Mouse (Mus musculus) frontal cortex, adult 2 months (tissue): ENCODE measurements at regions not wholly inside any gene's neighbourhood (a gene's known extent, or its start where the extent isn't known, plus 50 kb on each side); places are given as distances from the start of the nearest gene placed in this dataset.
A peak's percentile ranks its signal among the peaks of the same experiment; 100 is the strongest.

Source experiments
- DNase-seq, 2 experiments: peaks; one replicate each; pipeline ENCODE4 v3.0.0; 2022; ENCODE audit warnings: low spot score in 1 of 2; ENCODE audit errors: extremely low spot score in 1 of 2

DNA sequence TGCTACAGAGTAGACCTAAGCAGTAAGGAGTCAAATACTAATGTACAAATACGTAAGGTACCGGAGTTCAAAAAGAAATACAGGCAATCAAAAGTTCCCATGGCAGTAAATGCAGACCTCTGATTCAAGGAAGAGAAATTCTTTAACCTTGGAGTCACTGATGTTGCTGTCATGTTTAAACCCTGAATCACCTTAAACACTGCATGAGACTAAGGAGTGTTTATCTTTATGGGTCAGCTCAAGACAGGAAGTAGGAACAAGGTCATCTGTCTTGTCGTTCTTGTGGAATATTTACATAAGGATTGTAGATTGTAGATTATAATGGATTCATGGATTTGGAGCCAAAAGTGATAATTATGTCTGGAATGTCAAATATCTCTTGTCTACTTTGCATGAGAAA lies 1708.7 kb upstream of the Slc10a2 start:
- no peak for DNase-seq

DNA sequence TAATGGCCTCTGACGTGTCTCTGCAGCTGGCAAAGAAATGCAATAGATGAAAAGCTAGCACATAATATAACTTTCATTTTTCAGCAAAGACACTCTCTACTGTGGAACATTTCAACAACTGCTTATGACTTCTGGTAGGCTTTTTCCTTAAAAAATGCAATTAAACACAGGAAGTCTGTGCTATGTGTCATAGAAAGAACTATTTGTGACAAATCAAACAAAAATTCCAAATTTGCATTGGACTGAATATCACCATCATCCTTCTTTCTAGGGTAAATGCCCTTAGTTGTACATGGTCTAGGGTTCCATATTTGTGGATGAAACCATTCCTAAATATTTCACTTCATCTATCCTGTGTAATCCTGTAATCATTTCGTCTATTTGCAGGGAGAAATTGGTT lies 1702.0 kb upstream of the Slc10a2 start:
- DNase-seq, result no peak

GRCm38 (mm10) chr8:6803199-6803598 lies 1698.0 kb upstream of the Slc10a2 start:
- DNase-seq, result no peak

GRCm38 (mm10) chr8:6801076-6801475 lies 1695.9 kb upstream of the Slc10a2 start:
- no peak for DNase-seq

- DNase-seq, result no peak
Observed at GRCm38 (mm10) chr8:6789096-6789495, 1683.9 kb upstream of the Slc10a2 start.

- no peak for DNase-seq
Observed at GRCm38 (mm10) chr8:6780983-6781382, 1675.8 kb upstream of the Slc10a2 start.

- DNase-seq, result no peak
Observed at GRCm38 (mm10) chr8:6775103-6775502, 1670.0 kb upstream of the Slc10a2 start.

DNA sequence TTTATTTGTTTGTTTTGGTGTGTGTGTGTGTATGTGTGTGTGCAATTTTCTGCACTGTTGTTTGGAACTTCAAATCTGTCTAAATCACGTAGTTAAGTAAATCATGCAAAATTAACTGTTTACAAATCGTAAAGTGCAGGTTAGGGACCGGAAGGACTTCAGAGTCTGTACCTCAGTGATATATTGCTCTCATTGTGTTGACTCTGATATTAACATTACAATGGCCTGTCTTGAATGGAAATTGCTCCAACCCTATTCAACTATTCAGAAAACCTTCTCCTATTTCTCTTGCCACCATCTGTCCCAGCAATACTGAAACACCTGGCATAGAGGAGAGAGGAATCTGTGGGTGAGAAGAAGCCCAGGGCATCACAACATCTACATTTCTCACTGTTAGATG lies 1624.4 kb upstream of the Slc10a2 start:
- no peak for DNase-seq

DNA sequence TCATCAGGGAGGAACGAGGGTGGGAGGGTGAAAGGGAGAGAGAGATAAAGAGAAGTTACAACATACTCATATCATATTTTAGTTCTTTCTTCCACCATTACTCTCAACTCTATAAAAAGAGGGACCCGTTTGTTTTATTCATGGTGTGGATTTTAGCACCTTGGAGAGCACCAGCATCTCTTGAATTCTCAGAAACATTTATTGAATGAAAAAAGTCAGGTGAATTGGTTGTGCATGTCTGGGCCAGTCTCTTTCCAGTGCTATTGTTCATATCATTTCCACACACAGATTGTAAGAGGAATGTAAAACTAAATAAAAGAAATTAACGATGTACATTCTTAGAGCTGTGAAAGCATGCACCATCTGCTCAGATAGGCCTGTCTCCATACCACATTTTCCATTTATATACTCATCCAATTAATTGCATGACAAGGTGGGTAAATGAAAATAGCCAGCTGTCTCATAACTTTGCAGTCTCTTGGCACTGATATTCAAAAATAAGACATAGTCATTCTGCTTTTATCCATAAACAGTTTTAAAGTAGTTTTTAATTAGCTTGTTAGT lies 1603.8 kb upstream of the Slc10a2 start:
- DNase-seq, result peak; percentile 1 to 20

DNA sequence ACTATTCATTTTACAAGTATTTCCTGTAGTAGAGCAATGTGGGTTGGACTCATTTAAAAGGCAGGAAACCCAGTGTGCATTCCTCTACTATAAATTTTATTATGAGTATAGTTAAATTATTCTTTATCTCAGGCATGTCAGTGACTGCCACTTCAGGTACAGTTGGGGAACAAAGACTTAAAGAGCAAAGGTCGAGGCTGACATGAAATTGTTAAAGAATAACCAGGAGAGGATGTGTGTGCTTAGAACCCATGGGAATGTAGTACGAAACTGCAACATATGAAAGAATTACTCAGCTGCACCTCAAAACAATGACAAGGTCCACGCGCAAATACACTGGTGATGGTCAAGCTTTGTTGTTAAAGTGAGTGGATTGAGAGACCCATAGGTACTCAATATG lies 1583.4 kb upstream of the Slc10a2 start:
- no peak for DNase-seq

DNA sequence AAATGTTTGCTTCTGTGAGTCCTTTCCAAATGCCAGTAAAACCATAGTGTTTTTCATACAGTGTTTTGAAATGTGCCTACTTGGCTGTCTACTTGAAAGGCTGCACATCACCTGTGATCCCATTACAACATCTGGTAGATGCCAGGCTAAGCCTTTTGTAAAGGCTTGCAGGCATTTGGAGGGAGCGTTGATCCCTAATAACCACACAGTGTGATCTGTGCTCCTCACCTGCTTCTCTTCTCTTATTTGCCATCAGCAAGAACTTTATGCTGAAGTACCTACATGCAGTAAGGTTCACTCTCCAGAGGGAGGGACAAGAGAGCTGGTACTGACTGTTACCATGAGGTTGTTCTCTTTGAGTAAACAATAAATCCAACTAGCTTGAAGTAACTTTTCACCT lies 1553.7 kb upstream of the Slc10a2 start:
- DNase-seq, result no peak

- no peak for DNase-seq
Observed at GRCm38 (mm10) chr8:6657451-6657990, 1552.4 kb upstream of the Slc10a2 start.

DNA sequence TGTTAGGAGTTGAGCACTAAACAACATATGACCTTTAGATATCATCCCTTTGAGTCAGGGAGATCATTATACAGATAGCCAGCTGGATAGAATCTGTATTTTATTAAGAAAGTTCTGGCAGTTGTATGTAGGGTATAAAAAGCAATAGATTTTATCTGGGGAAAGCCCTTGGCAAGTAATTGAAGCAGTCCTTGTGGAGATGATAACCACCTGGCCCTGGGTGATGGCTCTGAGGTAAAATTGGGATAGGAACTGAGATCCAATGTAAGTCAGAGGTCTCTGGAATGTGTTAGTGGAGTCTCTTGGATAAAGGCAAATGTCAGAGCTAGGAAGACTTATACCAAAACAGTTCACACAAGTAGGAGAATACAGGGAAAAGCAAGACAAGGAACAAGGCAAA lies 1547.0 kb upstream of the Slc10a2 start:
- DNase-seq, result no peak

DNA sequence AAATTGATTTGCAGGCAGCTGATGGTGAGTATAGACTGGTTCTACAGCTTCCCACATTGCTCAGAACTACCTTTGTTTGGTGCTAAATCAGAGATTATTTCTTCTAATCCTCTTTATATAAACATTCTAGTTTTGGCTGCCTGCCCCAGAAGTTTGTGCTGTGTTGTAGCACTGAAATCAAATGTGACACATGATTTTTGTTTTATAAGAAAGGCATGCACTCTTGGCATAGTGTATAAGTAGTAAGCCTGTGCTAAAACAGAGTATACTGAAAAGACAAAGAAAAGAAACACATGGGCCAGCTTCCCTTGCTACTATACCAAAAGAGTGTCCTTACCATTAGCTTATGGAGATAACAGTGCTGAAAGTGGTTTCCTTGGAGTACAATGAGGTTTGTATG lies 1542.9 kb upstream of the Slc10a2 start:
- DNase-seq, result no peak

DNA sequence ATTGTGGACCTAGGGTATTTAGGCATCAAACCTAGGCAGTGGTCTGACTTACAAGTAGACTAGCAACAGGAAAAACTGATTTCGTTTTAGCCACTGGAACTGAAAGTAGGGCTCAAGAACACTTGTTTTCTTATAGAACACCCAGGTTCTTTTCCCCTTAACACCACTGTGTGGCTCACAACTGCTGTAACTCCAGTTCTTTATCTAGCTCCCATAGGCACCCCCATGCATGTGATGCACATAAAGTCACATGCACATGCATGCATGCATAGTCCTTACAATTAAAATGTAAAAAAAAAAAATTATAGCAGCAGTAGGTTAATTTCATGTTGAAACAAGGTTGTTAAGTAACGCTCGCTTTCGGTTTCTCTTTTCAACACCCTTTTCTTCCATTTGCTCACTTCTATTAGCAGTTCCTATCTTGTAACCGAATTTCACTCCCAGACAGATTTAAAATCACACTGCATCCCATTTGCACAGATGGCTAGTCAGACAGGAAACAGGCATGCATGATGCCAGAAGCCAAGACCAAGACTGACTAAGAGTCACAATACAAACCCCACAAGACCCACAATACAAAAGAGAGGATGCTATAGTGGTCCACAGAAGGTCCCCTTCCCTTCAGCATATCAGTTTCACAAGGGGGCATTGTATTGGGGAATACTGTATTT lies 1540.3 kb upstream of the Slc10a2 start:
- DNase-seq, result peak in 1 of 2 experiments; percentile 3

- no peak for DNase-seq
Observed at GRCm38 (mm10) chr8:6644396-6644795, 1539.2 kb upstream of the Slc10a2 start.

- no peak for DNase-seq
Observed at GRCm38 (mm10) chr8:6627009-6627557, 1521.9 kb upstream of the Slc10a2 start.

GRCm38 (mm10) chr8:6608891-6609290 lies 1503.7 kb upstream of the Slc10a2 start:
- DNase-seq, result no peak

DNA sequence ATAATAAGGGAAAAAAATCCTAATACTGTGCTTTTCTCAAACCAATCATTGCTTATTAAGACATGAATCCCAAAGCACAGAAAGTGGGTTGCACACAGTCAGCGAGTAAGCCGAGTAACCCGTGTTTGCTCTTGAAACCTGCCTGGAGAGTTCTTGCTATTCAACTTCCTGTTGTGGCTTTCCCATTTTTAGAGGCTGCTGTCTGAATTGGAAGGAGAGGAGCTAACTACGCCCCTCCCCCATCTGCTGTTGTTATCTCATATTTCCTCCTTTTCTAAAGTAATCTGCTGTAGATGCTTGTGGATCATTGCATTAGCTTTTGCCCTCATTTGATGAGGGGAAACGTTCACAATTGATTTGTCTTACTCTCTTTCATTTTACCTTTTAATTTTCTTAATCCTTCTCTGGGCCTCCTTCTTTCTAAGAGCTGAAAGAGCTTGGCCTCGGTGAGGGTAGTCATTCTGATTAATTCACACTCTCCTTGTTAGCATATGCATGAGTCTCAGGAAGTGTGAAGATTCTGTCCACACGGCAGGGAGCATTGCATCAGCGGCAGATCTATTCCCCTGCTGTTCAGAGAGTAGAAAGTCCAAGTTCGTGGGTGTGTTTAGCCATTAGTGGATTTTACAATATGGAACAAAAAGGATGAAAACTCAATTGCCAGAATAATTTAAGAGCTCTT lies 1501.8 kb upstream of the Slc10a2 start:
- peak; percentile 18 to 45 for DNase-seq

DNA sequence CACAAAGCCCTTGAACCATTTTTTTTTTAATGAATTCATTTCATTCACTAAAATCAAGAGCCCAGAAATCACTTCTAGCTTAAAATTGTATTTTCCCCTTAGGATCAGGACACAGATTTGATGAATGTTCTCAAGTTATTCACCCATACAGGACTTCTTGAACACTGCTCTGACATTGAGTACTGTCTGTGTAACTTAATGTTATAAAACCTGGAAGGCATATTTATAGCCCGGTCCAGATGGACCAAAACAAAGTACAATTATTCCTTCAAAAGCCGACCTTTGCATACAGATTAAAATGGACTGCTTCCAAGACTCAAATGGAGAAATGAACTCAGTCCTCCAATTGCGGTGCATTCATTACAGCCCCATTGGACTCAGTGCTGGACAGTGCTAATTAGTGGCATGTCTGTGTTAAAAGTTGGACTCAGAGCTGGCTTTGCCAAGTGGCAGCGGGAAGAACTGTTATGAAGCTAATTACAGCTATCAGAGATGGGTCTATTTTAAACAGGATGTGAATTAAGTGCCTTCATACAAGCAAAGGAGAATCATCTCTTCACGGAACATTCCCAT lies 1499.2 kb upstream of the Slc10a2 start:
- DNase-seq, result peak; percentile 10 to 35

- no peak for DNase-seq
Observed at GRCm38 (mm10) chr8:6590146-6590545, 1485.0 kb upstream of the Slc10a2 start.
